Comparison of ENCODE assay signal across 28 mouse cellular contexts in genomic region chr1:173866504-173866903, GRCm38 (mm10). TPM values are rescaled to one million over a fixed set of nuclear protein-coding genes. Genes with fewer than 3 reads are reported as not detected.
DNase-seq lines count a peak whose midpoint lies in the region; ATAC-seq lines count a peak whose summit lies in the region.
"Had no signal": no experiment of that assay in that cellular context is flagged by ENCODE, and none has a peak within 500 bp of the region (broad histone marks: within the 10 kb centered on the region; RNA-seq: fewer than 3 reads in every experiment).

No protein-coding gene starts in this region.

- H3K9ac ChIP-seq in liver, embryonic 15.5 days: no peak overlapping the region
- H3K9ac ChIP-seq: heart, embryonic 12.5 days; hindbrain, embryonic 14.5 days; midbrain, embryonic 15.5 days had no signal

- no peaks in the 10 kb centered on the region for H3K4me1 ChIP-seq in liver, embryonic 15.5 days (replicated peaks)
- H3K4me1 ChIP-seq: heart, embryonic 12.5 days; midbrain, embryonic 15.5 days had no signal

- H3K9me3 ChIP-seq in liver, embryonic 15.5 days (replicated peaks): no peaks in the 10 kb centered on the region
- H3K9me3 ChIP-seq: midbrain, embryonic 15.5 days had no signal

- 0 out of 2 replicates have a peak overlapping the region, but pooled peaks have one; percentile 57 for H3K27ac ChIP-seq in liver, embryonic 15.5 days (replicated peaks)
- H3K27ac ChIP-seq: heart, adult 2 months; hindbrain, embryonic 14.5 days; midbrain, embryonic 15.5 days had no signal

- 68% methylated on average over 12 of the region's 12 CpGs for WGBS in liver, embryonic 15.5 days (ENCODE audit: insufficient replicate concordance)

- intact Hi-C loops in heart, postnatal 25 days (cut with DNase I): no loop called here
- intact Hi-C loops in gastrocnemius, postnatal 36 days (cut with DNase I): no loop called here

- no peak overlapping the region for H3K4me3 ChIP-seq in liver, embryonic 15.5 days (replicated peaks)
- H3K4me3 ChIP-seq: heart, adult 2 months; heart, embryonic 12.5 days; midbrain, embryonic 15.5 days had no signal

- DNase-seq in heart, adult 11 months: peak; percentile 84
- no peak for DNase-seq in heart, postnatal 25 days (ENCODE audit: low spot score)
- DNase-seq in liver: peak; percentile 68
- DNase-seq in adrenal gland, adult 2 months: no peak
- no peak for DNase-seq in adrenal gland, postnatal 4 days (ENCODE audit: low spot score in 2 of 2)
- no peak for DNase-seq in gastrocnemius, postnatal 36 days
- DNase-seq in spleen, adult 18-20 months: no peak
- DNase-seq: adrenal gland, postnatal 25 days; cerebellum, adult 11 months; cerebellum, adult 9-10 months; gastrocnemius, postnatal 25 days; heart, adult 2 months; kidney, postnatal 14 days; layer of hippocampus, adult 9-11 months; lung, postnatal 36 days; right cerebral cortex, postnatal 25 days; thymus, adult 2 months; thymus, postnatal 36 days had no signal

- H3K4me2 ChIP-seq in liver, embryonic 15.5 days: no peak overlapping the region
- H3K4me2 ChIP-seq: heart, embryonic 12.5 days; hindbrain, embryonic 14.5 days; midbrain, embryonic 15.5 days had no signal

- H3K36me3 ChIP-seq in liver, embryonic 15.5 days (replicated peaks): no peaks in the 10 kb centered on the region
- H3K36me3 ChIP-seq: G1E; heart, embryonic 12.5 days; midbrain, embryonic 15.5 days had no signal

- peak; percentile 94 for ATAC-seq in liver, embryonic 15.5 days (ENCODE audit: insufficient read depth)
- ATAC-seq: forebrain, embryonic 14.5 days; intestine, postnatal 0 days; midbrain, embryonic 15.5 days had no signal

- H3K27me3 ChIP-seq in liver, embryonic 15.5 days: no peaks in the 10 kb centered on the region
- H3K27me3 ChIP-seq: CH12.LX; heart, embryonic 12.5 days; midbrain, embryonic 15.5 days had no signal

RNA-seq across cellular contexts. Expression of gene Ifi211, which starts 46.3 kb away (rescaled TPM):
- total RNA-seq in heart, postnatal 25 days (2021): 1 to 10 TPM; 1.0 to 1.7 TPM
- 1.9 and 3.1 TPM in 2 replicates for polyA plus RNA-seq in liver, embryonic 15.5 days (2015; fragmentation: Nextera tagmentation; extraction: Ambion mirVana)
- total RNA-seq in adrenal gland, adult 2 months (2021): 1 to 10 TPM; 2.2 to 3.4 TPM
- 0.13 and 0.22 TPM in 2 replicates for polyA plus RNA-seq in adrenal gland, adult 2 months (2012; rRNA removed)
- under 1 TPM; 0.65 to 0.87 TPM for total RNA-seq in adrenal gland, postnatal 4 days (2021)
- 1 to 10 TPM in 1 of 2 experiments, under 1 TPM in 1; 0.84 to 1.2 TPM for total RNA-seq in gastrocnemius, postnatal 36 days (2021)
- total RNA-seq: G1E; hematopoietic stem cell, adult 5-6 weeks; left cerebral cortex, postnatal 14 days had no signal
- polyA plus RNA-seq: G1E had no signal

Comparison
In these comparisons a context has a peak if more than half of its experiments do, and no peak if none do; other contexts are left out.
1. DNase-seq: peak in heart, adult 11 months (single experiment) and liver (single experiment); none in heart, postnatal 25 days (single experiment), adrenal gland, adult 2 months (single experiment), adrenal gland, postnatal 4 days (0 of 2), gastrocnemius, postnatal 36 days (0 of 2) and spleen, adult 18-20 months (0 of 2).